Mouse (Mus musculus) myocyte (in vitro differentiated cells): Measurements from ENCODE around the gene Suz12. TPM values are rescaled to one million over a fixed set of nuclear protein-coding genes. Genes with fewer than 3 reads are reported as not detected.
"Not testable (repeated sequence)": the region's sequence is repeated elsewhere in the genome, so short reads cannot be mapped to it uniquely, and the experiment has no call there.

ENCODE experiments used
- H3K27me3 ChIP-seq: one replicate; pipeline ENCODE4 v1.6.1; 2011; ENCODE audit not compliant: control insufficient read depth, insufficient read depth, insufficient read length
- H3K36me3 ChIP-seq: one replicate; pipeline ENCODE4 v1.6.1; 2011; ENCODE audit not compliant: control insufficient read depth, insufficient read depth
- H3K4me2 ChIP-seq: one replicate; pipeline ENCODE4 v1.6.1; 2011; ENCODE audit warnings: low read depth, control low read depth
- H3K4me3 ChIP-seq: one replicate; pipeline ENCODE4 v1.5.1; 2011; ENCODE audit warnings: mild to moderate bottlenecking, control low read depth, moderate library complexity
- H3K79me2 ChIP-seq: one replicate; pipeline ENCODE4 v1.6.1; 2011; ENCODE audit not compliant: control insufficient read depth, insufficient read depth
- H3ac ChIP-seq: one replicate; pipeline ENCODE4 v1.6.1; 2011; ENCODE audit not compliant: control insufficient read depth, insufficient read length
- CEBPB ChIP-seq: IDR thresholded peaks from 2 replicates; pipeline ENCODE4 v1.6.1; 2011; ENCODE audit warnings: mild to moderate bottlenecking, moderate library complexity; ENCODE audit not compliant: poor library complexity, insufficient read depth, severe bottlenecking
- E2F4 ChIP-seq: IDR thresholded peaks from one replicate; pipeline ENCODE4 v1.6.1; 2011; ENCODE audit warnings: mild to moderate bottlenecking, control low read depth, moderate library complexity; ENCODE audit not compliant: insufficient read depth
- MAX ChIP-seq: IDR thresholded peaks from one replicate; pipeline ENCODE4 v1.6.1; 2011; ENCODE audit warnings: low read depth, mild to moderate bottlenecking, control low read depth
- MYOD1 ChIP-seq, 3 experiments: IDR thresholded peaks; one replicate each; pipeline ENCODE4 v1.6.1; 2011; ENCODE audit warnings: control low read depth in 2 of 3, low read depth in 2 of 3, mild to moderate bottlenecking in 2 of 3, moderate library complexity in 1 of 3; ENCODE audit not compliant: insufficient read length in 2 of 3, control insufficient read depth in 1 of 3
- MYOG ChIP-seq, 3 experiments: IDR thresholded peaks; one replicate each; pipeline ENCODE4 v1.6.1; 2011; ENCODE audit warnings: control low read depth in 2 of 3, low read depth in 2 of 3, mild to moderate bottlenecking in 2 of 3; ENCODE audit not compliant: insufficient read length in 2 of 3, control insufficient read depth in 1 of 3, insufficient read depth in 1 of 3
- POLR2A ChIP-seq: IDR thresholded peaks from one replicate; pipeline ENCODE4 v1.6.1; 2011; ENCODE audit warnings: low read depth, mild to moderate bottlenecking, control low read depth, moderate library complexity; ENCODE audit not compliant: insufficient read length
- POLR2AphosphoS2 ChIP-seq: IDR thresholded peaks from one replicate; pipeline ENCODE4 v1.6.1; 2011; ENCODE audit warnings: low read depth, control low read depth; ENCODE audit not compliant: insufficient read length
- REST ChIP-seq: IDR thresholded peaks from one replicate; pipeline ENCODE4 v1.6.1; 2011; ENCODE audit warnings: mild to moderate bottlenecking, control low read depth, moderate library complexity; ENCODE audit not compliant: insufficient read depth, insufficient read length
- SRF ChIP-seq: IDR thresholded peaks from one replicate; pipeline ENCODE4 v1.6.1; 2011; ENCODE audit warnings: low read depth; ENCODE audit not compliant: control insufficient read depth, insufficient read length
- TCF12 ChIP-seq: IDR thresholded peaks from one replicate; pipeline ENCODE4 v1.6.1; 2011; ENCODE audit warnings: mild to moderate bottlenecking, control low read depth; ENCODE audit not compliant: poor library complexity, insufficient read depth, severe bottlenecking
- TCF3 ChIP-seq: IDR thresholded peaks from one replicate; pipeline ENCODE4 v1.6.1; 2011; ENCODE audit warnings: low read depth, control low read depth; ENCODE audit not compliant: insufficient read length
- USF1 ChIP-seq: IDR thresholded peaks from one replicate; pipeline ENCODE4 v1.6.1; 2011; ENCODE audit warnings: low read depth, mild to moderate bottlenecking, control low read depth, moderate library complexity
- polyA plus RNA-seq: library from polyadenylated mRNA; unstranded; fragments of >200 nt; fragmentation: generic; extraction: Trizol; gene quantifications from one replicate; pipeline ENCODE4 v1.2.1, GENCODE M21; 2012; ENCODE audit warnings: missing spikeins

The Suz12 gene
- polyA plus RNA-seq, 1 experiment: 8.3 TPM

DNA sequence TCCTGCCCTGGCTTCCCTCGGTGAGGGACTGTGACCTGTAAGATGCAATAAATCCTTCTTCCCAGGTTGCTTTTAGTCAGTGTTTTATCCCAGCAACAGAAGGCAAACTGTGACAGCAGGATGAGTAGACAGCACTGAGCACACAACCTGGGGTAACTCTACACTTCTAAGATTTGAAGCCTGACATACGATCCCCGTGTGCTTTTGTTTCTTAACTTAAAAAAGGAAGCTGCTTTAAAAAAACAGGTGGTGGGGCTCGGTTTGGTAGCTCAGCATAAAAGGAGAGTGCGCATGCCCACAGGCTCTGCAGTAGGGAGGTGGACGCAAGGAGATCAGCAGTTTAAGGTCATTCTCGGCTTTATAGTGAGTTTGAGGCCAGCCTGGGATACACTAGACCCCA lies 59.5 kb downstream of the Suz12 start:
- peak overlapping the region; percentile 4 for H3K4me2 ChIP-seq
- no peaks in the 10 kb centered on the region for H3K79me2 ChIP-seq
- peaks cover 6% of the 10 kb centered on the region for H3K36me3 ChIP-seq
- no peak overlapping the region for H3ac ChIP-seq
- TF ChIP-seq E2F4 (no peak), CEBPB (no peak), USF1 (no peak), POLR2A (no peak), MYOD1 (IDR thresholded peaks at IDR 0.05; ENCODE audit: control insufficient read depth in 1 of 3, insufficient read length in 2 of 3, low read depth in 2 of 3) (no peak), MAX (no peak), MYOG (IDR thresholded peaks at IDR 0.05; ENCODE audit: control insufficient read depth in 1 of 3, insufficient read depth in 1 of 3, insufficient read length in 2 of 3, low read depth in 2 of 3) (no peak)
- no peaks in the 10 kb centered on the region for H3K27me3 ChIP-seq
- no peak overlapping the region for H3K4me3 ChIP-seq

DNA sequence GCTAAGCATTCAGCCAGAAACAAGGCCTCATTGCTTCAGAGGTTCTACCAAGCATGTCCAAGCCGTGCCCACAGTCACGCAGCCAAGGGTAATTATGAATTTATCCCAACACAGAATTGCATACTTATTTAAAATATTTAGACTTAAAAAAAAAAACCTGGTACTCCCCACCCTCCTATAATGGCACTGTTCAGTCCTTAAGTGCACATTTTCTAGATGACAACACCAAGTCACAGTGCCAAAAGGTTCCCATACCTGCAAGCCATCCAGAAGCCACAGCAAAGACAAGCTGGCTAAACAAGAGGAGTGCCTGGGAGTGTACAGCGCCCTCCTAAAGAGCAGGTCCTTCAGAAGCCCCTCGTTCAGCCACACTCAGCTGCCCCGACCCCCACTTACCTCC lies 60.3 kb downstream of the Suz12 start:
- Histone ChIP-seq H3ac (no peak overlapping the region), H3K27me3 (no peaks in the 10 kb centered on the region), H3K4me2 (no peak overlapping the region), H3K36me3 (peaks cover 2% of the 10 kb centered on the region), H3K79me2 (no peaks in the 10 kb centered on the region), H3K4me3 (no peak overlapping the region)
- TF ChIP-seq CEBPB: no peak
- no peak for TF ChIP-seq POLR2AphosphoS2
- no peak for TF ChIP-seq E2F4
- no peak for TF ChIP-seq MYOG (IDR thresholded peaks at IDR 0.05; ENCODE audit: control insufficient read depth in 1 of 3, insufficient read depth in 1 of 3, insufficient read length in 2 of 3, low read depth in 2 of 3)
- no peak for TF ChIP-seq SRF
- TF ChIP-seq REST: no peak
- TF ChIP-seq USF1: no peak
- no peak for TF ChIP-seq POLR2A
- TF ChIP-seq MYOD1 (IDR thresholded peaks at IDR 0.05; ENCODE audit: control insufficient read depth in 1 of 3, insufficient read length in 2 of 3, low read depth in 2 of 3): no peak
- TF ChIP-seq TCF3: no peak
- TF ChIP-seq MAX: no peak
- no peak for TF ChIP-seq TCF12

DNA sequence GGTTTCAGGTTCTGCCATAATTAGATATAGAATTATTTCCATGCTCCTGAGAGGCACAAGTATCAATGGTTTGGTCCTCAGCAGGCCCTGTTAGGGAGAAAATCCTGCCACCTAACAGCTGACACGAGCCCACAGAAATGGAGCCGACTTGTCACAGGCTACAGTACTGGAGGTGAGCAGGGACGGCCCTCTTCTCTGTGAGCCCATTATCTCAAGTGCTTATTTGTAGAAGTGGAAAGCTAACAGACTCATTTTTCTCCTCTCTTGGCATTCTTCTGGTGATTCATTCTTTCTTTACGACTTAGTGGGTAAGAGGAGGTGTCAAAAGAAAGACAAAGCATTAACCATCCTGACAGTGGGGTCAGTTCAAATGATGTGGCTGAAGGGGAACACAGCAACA lies 61.8 kb downstream of the Suz12 start:
- H3K79me2 ChIP-seq: no peaks in the 10 kb centered on the region
- H3K27me3 ChIP-seq: no peaks in the 10 kb centered on the region
- no peak for TF ChIP-seq SRF
- TF ChIP-seq E2F4: no peak
- TF ChIP-seq TCF12: no peak
- TF ChIP-seq MAX: no peak
- TF ChIP-seq POLR2AphosphoS2: no peak
- TF ChIP-seq USF1: no peak
- TF ChIP-seq CEBPB: no peak
- no peak for TF ChIP-seq POLR2A
- no peak overlapping the region for H3ac ChIP-seq
- H3K36me3 ChIP-seq: peaks cover 7% of the 10 kb centered on the region
- H3K4me3 ChIP-seq: no peak overlapping the region
- peak overlapping the region; percentile 8 for H3K4me2 ChIP-seq

DNA sequence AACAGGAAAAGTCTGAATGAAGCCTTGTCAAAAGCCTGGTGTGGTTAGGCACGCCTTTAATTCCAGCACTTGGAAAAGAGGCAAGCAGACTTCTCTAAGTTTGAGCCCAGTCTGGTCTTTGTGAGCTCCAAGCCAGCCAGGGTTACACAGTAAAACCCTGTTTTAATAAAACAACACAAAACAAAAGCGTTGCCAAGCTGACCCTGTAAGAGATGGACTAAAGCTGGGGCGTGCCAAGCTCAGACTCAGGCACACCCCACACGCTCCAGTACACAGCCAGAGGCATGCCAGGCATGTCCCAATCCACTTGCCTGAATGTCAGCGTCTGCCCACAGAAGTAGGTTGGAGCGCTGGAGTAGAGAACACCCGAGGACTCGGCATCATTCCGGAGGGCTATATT lies 63.2 kb downstream of the Suz12 start:
- Histone ChIP-seq H3ac (no peak overlapping the region), H3K79me2 (no peaks in the 10 kb centered on the region), H3K27me3 (no peaks in the 10 kb centered on the region), H3K4me2 (no peak overlapping the region), H3K36me3 (peaks cover 7% of the 10 kb centered on the region), H3K4me3 (no peak overlapping the region)
- TF ChIP-seq USF1: no peak
- no peak for TF ChIP-seq REST
- TF ChIP-seq MYOD1 (IDR thresholded peaks at IDR 0.05; ENCODE audit: control insufficient read depth in 1 of 3, insufficient read length in 2 of 3, low read depth in 2 of 3): no peak
- no peak for TF ChIP-seq TCF12
- TF ChIP-seq POLR2A: no peak
- no peak for TF ChIP-seq CEBPB

DNA sequence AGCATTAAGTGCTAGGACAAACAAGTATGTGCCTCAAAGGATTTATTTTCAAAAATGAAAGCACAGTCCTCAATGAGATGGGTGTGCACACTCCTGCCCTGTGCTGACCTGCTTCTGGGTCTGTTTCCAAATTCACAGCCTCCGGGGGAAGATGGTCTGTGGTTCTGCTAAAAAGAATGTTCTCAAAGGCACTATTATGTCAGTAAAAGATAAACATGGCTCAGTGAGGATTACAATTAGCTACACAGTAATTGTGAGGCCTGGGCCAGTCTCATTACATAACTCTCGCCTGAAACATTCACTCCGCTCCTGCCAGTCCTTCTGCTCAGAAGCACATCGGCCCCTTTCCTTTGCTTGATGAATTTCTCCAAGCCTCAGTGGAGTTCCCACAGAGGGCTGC lies 69.3 kb downstream of the Suz12 start:
- Histone ChIP-seq H3K27me3 (no peaks in the 10 kb centered on the region), H3K79me2 (peaks cover 5% of the 10 kb centered on the region), H3K36me3 (peaks cover 26% of the 10 kb centered on the region), H3K4me2 (no peak overlapping the region), H3K4me3 (no peak overlapping the region), H3ac (no peak overlapping the region)
- TF ChIP-seq MYOD1 (IDR thresholded peaks at IDR 0.05; ENCODE audit: control insufficient read depth in 1 of 3, insufficient read length in 2 of 3, low read depth in 2 of 3): no peak
- TF ChIP-seq TCF12: no peak
- TF ChIP-seq SRF: no peak
- TF ChIP-seq REST: no peak
- TF ChIP-seq TCF3: no peak
- no peak for TF ChIP-seq E2F4
- TF ChIP-seq CEBPB: no peak
- TF ChIP-seq POLR2A: no peak
- no peak for TF ChIP-seq MYOG (IDR thresholded peaks at IDR 0.05; ENCODE audit: control insufficient read depth in 1 of 3, insufficient read depth in 1 of 3, insufficient read length in 2 of 3, low read depth in 2 of 3)
- no peak for TF ChIP-seq MAX
- no peak for TF ChIP-seq USF1
- no peak for TF ChIP-seq POLR2AphosphoS2

DNA sequence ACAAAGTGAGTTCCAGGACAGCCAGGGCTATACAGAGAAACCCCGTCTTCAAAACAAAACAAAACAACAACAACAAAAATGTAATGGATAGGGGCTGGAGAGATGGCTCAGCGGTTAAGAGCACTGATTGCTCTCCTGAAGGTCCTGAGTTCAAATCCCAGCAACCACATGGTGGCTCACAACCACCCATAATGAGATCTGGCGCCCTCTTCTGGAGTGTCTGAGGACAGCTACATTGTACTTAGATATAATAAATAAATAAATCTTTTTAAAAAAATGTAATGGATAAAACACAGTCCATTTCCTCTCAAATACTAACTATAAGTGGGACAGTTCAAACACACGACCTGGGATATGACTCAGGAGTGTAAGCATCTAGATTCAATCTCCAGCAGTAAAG lies 73.5 kb downstream of the Suz12 start:
- H3K4me2 ChIP-seq, H3ac ChIP-seq, H3K27me3 ChIP-seq, H3K4me3 ChIP-seq: not testable (repeated sequence)
- Histone ChIP-seq H3K79me2 (peaks cover 13% of the 10 kb centered on the region), H3K36me3 (peaks cover 19% of the 10 kb centered on the region)
